Mouse (Mus musculus) stomach, embryonic 16.5 days (tissue): Measurements from ENCODE around the gene Khdrbs1. TPM values are rescaled to one million over a fixed set of nuclear protein-coding genes. Genes with fewer than 3 reads are reported as not detected.
A peak's percentile ranks its signal among the peaks of the same experiment; 100 is the strongest.

Experiments
- ATAC-seq: fragments of 200-750 bp; cut with Nextera tagmentation; 2 replicates; pipeline ENCODE4 v1.8.0; 2017; ENCODE audit warnings: moderate number of reproducible peaks, moderate TSS enrichment; ENCODE audit not compliant: insufficient read depth, low FRiP score
- H3K27ac ChIP-seq: fragments of 300-500 bp; sonication (generic); 2 replicates; pipeline ENCODE4 v1.5.1; 2014; ENCODE audit warnings: low read length
- H3K27me3 ChIP-seq: fragments of 300-500 bp; sonication (generic); 2 replicates; pipeline ENCODE4 v1.6.1; 2014; ENCODE audit warnings: low read length, control low read depth, mixed read lengths; ENCODE audit not compliant: control insufficient read depth, insufficient read depth
- H3K36me3 ChIP-seq: fragments of 300-500 bp; sonication (generic); 2 replicates; pipeline ENCODE4 v1.6.1; 2014; ENCODE audit warnings: low read length; ENCODE audit not compliant: control insufficient read depth, insufficient read depth
- H3K4me1 ChIP-seq: fragments of 300-500 bp; sonication (generic); 2 replicates; pipeline ENCODE4 v1.6.1; 2014; ENCODE audit warnings: low read length, control low read depth, mixed read lengths; ENCODE audit not compliant: control insufficient read depth, insufficient read depth
- H3K4me2 ChIP-seq: fragments of 300-500 bp; sonication (generic); 2 replicates; pipeline ENCODE4 v1.6.1; 2014; ENCODE audit warnings: low read depth, low read length, mixed read lengths
- H3K4me3 ChIP-seq: fragments of 300-500 bp; sonication (generic); replicated peaks from 2 replicates; pipeline ENCODE4 v1.5.1; 2014; ENCODE audit warnings: mild to moderate bottlenecking, low read length
- H3K9ac ChIP-seq: fragments of 300-500 bp; sonication (generic); 2 replicates; pipeline ENCODE4 v1.6.1; 2014; ENCODE audit warnings: low read length
- H3K9me3 ChIP-seq: fragments of 300-500 bp; sonication (generic); replicated peaks from 2 replicates; pipeline ENCODE4 v1.6.1; 2016; ENCODE audit warnings: low read length, control low read depth; ENCODE audit not compliant: control insufficient read depth
- WGBS: fragments of 180-500 bp; shearing (Covaris S2); extraction: QIAGEN DNeasy Blood & Tissue Kit; methylation state at CpG from one replicate; pipeline ENCODE4 v1.1.7; 2014; 5-methylcytosine and 5-hydroxymethylcytosine counted together
- microRNA-seq: library from miRNA; unstranded; fragments of <30 nt; microRNA quantifications from one replicate; pipeline ENCODE4, GENCODE M21; 2016
- polyA plus RNA-seq: library from polyadenylated mRNA; unstranded; fragments of >200 nt; fragmentation: Nextera tagmentation; extraction: Ambion mirVana; gene quantifications from 2 replicates; pipeline ENCODE4 v1.2.1, GENCODE M21; 2015

The Khdrbs1 gene
- polyA plus RNA-seq, 1 experiment from 2014 or later, result 54.5 TPM

DNA sequence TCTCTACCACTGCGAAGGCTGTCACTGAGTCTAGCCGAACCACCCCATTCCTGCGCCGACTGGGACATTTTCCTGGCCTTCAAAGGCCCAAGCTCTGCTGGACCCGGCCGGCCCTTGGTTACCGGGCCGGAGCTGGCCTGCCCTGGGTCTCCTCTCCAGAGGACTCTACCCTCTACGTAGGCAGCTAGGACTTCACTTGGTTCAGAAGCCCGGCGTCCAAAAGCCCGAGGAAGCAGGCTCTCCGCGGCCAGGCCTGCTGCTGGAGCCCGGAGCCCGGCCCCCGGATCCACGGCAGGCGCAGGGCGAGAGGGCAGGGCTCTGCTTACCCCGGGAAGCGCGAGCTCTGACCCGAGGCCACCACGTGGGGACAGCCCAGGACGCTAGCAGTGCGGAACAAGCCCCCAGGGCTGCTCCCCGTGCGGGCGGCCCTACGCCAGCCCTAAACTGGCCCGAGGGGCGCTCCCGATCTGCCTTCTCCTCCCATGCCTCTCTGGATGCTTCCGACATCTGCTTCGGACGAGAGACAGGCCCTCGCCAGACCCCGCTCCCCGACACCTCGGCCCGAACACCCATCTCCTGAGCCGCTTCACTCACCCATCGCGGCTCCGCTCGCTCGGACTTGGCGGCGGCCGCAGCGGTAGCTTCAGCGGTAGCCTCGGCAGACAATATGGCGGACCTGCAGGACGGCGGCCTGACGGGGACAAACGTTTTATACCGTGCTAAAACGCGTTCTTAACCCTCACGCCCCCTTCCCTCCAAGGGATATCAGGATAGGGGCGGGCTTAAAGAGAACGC lies 69.8 kb downstream of the Khdrbs1 start, which contains the start of gene Kpna6:
TSS of gene Kpna6 (minus strand) at position 685 of the 795 bp plus-strand sequence.
- peak within 1 kb of the TSS; percentile 97 for H3K9ac ChIP-seq
- peak within 1 kb of the TSS; percentile 91 for H3K27ac ChIP-seq
- WGBS, result under 1% methylated on average over 65 of the region's 65 CpGs

DNA sequence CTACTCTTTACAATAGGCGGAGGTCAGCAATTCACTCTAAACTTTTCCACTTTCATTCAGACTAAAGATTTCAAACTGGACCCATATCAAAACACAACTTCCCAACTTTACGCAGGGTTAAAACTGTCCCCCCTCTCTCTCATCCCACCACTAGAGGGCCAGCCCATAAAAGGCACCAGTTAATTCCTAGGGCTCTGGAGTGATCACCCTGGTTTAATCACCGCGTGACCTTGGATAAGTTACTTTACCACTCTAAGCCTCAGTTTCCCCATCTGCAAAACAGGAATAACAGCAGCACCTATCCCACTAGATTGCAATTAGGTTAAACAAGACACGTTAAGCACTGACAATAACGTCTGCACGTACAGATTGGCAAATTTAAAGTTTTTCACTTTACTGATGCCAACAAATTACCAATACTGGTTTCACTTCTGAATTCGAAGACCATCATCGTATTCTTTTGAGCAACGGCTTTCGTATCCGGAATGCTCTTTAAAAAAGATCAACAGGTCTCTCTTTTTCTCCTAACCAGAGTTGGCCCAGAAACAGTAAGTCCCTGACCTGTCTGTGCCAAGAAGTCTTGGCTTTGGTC lies 70.5 kb downstream of the Khdrbs1 start:
- H3K36me3 ChIP-seq, result no peaks in the 10 kb centered on the region
- ATAC-seq, result peak; percentile 71; the same call in 1 of the 2 replicates
- peak overlapping the region; percentile 97 for H3K9ac ChIP-seq
- peaks cover 17% of the 10 kb centered on the region for H3K4me1 ChIP-seq
- no peaks in the 10 kb centered on the region for H3K9me3 ChIP-seq
- H3K4me2 ChIP-seq, result peak overlapping the region; percentile 70
- peak overlapping the region; percentile 91 for H3K27ac ChIP-seq
- no peaks in the 10 kb centered on the region for H3K27me3 ChIP-seq
- 5% methylated on average over 12 of the region's 12 CpGs for WGBS
- peak overlapping the region; percentile 100 for H3K4me3 ChIP-seq

More for the DNA sequence above, 69.8 kb downstream of the Khdrbs1 start, which contains the start of gene Kpna6:
- H3K9me3 ChIP-seq, result no peaks in the 10 kb centered on the region
- peaks cover 17% of the 10 kb centered on the region for H3K4me1 ChIP-seq
- H3K4me3 ChIP-seq, result peak within 1 kb of the TSS; percentile 100
- H3K4me2 ChIP-seq, result peak within 1 kb of the TSS; percentile 70
- no peaks in the 10 kb centered on the region for H3K27me3 ChIP-seq
- peak; percentile 94 for ATAC-seq
- H3K36me3 ChIP-seq, result no peaks in the 10 kb centered on the region

DNA sequence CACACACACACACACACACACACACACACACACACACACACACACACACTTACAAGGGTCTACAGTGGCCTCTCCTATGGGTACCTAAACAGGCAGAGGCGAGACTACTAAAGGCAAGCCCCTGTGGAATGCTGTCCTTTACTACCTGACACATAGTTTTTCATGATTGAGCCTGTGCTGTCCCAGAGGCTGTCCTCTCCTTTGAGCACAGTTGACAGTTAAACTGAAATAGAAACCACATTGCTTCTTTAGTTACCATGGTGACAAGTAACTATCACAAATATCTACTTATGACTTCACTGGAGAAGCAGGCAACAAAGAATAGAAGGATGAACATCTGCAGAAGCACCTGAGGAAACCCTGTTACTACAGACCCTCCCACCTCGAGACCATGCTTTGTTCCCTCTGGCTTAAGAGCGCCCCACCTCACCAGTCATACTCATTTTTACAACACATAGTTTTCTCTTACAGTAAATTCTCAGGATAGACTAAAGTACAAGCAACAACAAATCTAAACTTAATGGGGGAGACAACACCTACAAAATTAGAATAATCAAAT lies 79.8 kb downstream of the Khdrbs1 start:
- H3K9ac ChIP-seq, result no peak overlapping the region
- 78% methylated on average over 3 of the region's 3 CpGs for WGBS
- H3K36me3 ChIP-seq, result peaks cover 9% of the 10 kb centered on the region
- no peak overlapping the region for H3K4me3 ChIP-seq
- H3K27me3 ChIP-seq, result no peaks in the 10 kb centered on the region
- no peaks in the 10 kb centered on the region for H3K4me1 ChIP-seq
- H3K4me2 ChIP-seq, result no peak overlapping the region
- H3K9me3 ChIP-seq, result no peaks in the 10 kb centered on the region
- H3K27ac ChIP-seq, result no peak overlapping the region
- ATAC-seq, result no peak

DNA sequence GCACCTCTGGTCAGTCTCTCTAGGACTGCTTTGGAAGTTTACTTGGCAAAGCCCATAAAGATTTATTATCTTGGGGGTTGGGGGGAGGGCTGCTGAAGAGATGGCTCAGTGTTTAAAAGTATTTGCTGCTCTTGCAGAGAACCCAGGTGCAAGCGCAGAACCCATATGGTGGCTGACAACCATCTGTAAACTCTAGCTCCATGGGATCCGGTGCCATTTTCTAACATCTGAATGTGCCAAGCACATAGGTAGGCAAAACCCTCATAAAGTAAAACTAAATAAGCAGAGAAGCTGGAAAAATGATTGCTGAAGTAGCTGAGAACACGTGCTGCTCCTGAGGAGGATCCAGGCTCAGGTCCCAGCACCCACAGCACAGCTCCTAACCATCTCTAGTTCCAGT lies 80.5 kb downstream of the Khdrbs1 start:
- no peak overlapping the region for H3K4me3 ChIP-seq
- ATAC-seq, result no peak
- H3K36me3 ChIP-seq, result peaks cover 10% of the 10 kb centered on the region
- 75% methylated on average over 3 of the region's 3 CpGs for WGBS
- no peak overlapping the region for H3K4me2 ChIP-seq
- no peaks in the 10 kb centered on the region for H3K27me3 ChIP-seq
- no peak overlapping the region for H3K27ac ChIP-seq
- no peaks in the 10 kb centered on the region for H3K9me3 ChIP-seq
- no peaks in the 10 kb centered on the region for H3K4me1 ChIP-seq
- no peak overlapping the region for H3K9ac ChIP-seq

DNA sequence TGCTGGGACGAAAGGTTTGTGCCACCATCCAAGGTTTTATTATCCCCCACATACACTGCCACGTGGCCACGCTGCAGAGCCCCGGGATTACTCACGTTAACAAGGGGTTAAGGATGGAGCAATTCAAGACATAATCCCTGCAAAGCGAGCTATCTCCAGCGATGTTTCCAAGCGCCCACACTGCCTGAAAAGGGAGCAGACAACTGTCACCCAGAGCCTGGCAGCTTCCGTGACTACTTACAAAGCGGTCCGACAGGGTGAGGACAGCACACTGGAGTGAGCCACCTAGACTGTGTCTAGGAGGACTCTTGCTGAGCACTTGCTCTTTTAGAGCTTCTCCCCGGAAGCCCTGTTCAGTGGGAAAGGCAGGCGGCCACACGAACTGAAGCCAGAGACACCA lies 87.3 kb downstream of the Khdrbs1 start:
- Histone ChIP-seq H3K4me3 (no peak overlapping the region), H3K36me3 (peaks cover 41% of the 10 kb centered on the region), H3K27ac (no peak overlapping the region), H3K27me3 (no peaks in the 10 kb centered on the region), H3K4me1 (no peaks in the 10 kb centered on the region), H3K9ac (no peak overlapping the region), H3K9me3 (no peaks in the 10 kb centered on the region), H3K4me2 (no peak overlapping the region)
- WGBS, result 90% methylated on average over 14 of the region's 14 CpGs
- ATAC-seq, result no peak

Small RNA genes within 50 kb of the gene (microRNA-seq; reads per million reads assigned to microRNA genes)
- gene Gm28017 (not detected), gene Mir7016 (not detected)

Other genes starting within 250 kb of the Khdrbs1 start
- 259 and 296 TPM in 2 replicates for gene Marcksl1, start 228.7 kb downstream of the Khdrbs1 start, polyA plus RNA-seq
- 195 and 205 TPM in 2 replicates for gene Hdac1, start 199.6 kb downstream of the Khdrbs1 start, polyA plus RNA-seq
- gene Lck, start 168.7 kb downstream of the Khdrbs1 start, polyA plus RNA-seq, result 3.0 and 7.3 TPM in 2 replicates
- 4.1 TPM in 2 replicates for gene Fam167b, start 163.8 kb downstream of the Khdrbs1 start, polyA plus RNA-seq
- gene Eif3i, start 141.7 kb downstream of the Khdrbs1 start, polyA plus RNA-seq, result 239 and 253 TPM in 2 replicates
- gene Tmem234, start 141.6 kb downstream of the Khdrbs1 start, polyA plus RNA-seq, result 181 and 190 TPM in 2 replicates
- gene Dcdc2b, start 128.0 kb downstream of the Khdrbs1 start, polyA plus RNA-seq, result 1.3 and 3.0 TPM in 2 replicates
- 27.4 and 34.7 TPM in 2 replicates for gene Iqcc, start 123.2 kb downstream of the Khdrbs1 start, polyA plus RNA-seq
- 49.6 and 58.4 TPM in 2 replicates for gene Ccdc28b, start 118.4 kb downstream of the Khdrbs1 start, polyA plus RNA-seq
- 65.3 and 69.8 TPM in 2 replicates for gene Txlna, start 101.2 kb downstream of the Khdrbs1 start, polyA plus RNA-seq
- 15.2 and 16.2 TPM in 2 replicates for gene Kpna6, start 69.5 kb downstream of the Khdrbs1 start, polyA plus RNA-seq
- gene Tmem39b, start 45.5 kb downstream of the Khdrbs1 start, polyA plus RNA-seq, result 11.7 and 13.9 TPM in 2 replicates
- 277 and 329 TPM in 2 replicates for gene Ptp4a2, start 68.9 kb upstream of the Khdrbs1 start, polyA plus RNA-seq
- not detected in 2 replicates for gene Spocd1, start 186.9 kb upstream of the Khdrbs1 start, polyA plus RNA-seq
- 1.6 and 1.9 TPM in 2 replicates for gene Adgrb2, start 242.6 kb upstream of the Khdrbs1 start, polyA plus RNA-seq